Comparison of ENCODE assay signal across 20 mouse cellular contexts in genomic region chr19:18660466-18660865, GRCm38 (mm10). TPM values are rescaled to one million over a fixed set of nuclear protein-coding genes. Genes with fewer than 3 reads are reported as not detected.
DNase-seq lines count a peak whose midpoint lies in the region; ATAC-seq and TF ChIP-seq lines count a peak whose summit lies in the region.
"Had no signal": no experiment of that assay in that cellular context is flagged by ENCODE, and none has a peak within 500 bp of the region (broad histone marks: within the 10 kb centered on the region; RNA-seq: fewer than 3 reads in every experiment).

No protein-coding gene starts in this region.

- 65% methylated on average over 3 of the region's 3 CpGs for whole genome bisulfite sequencing in embryonic facial prominence, embryonic 15.5 days
- WGBS in embryonic facial prominence, embryonic 10.5 days = 89% methylated on average over 3 of the region's 3 CpGs
- WGBS in forebrain, embryonic 14.5 days = 79% methylated on average over 3 of the region's 3 CpGs

- H3K4me2 ChIP-seq in embryonic facial prominence, embryonic 15.5 days (replicated peaks) = no peak overlapping the region
- peak overlapping the region; percentile 7 for H3K4me2 ChIP-seq in myocyte (ENCODE audit: low read depth)
- no peak overlapping the region for H3K4me2 ChIP-seq in forebrain, embryonic 14.5 days (ENCODE audit: low read length)
- H3K4me2 ChIP-seq: embryonic facial prominence, embryonic 13.5 days; forebrain, embryonic 13.5 days had no signal

- H3K9ac ChIP-seq in embryonic facial prominence, embryonic 15.5 days = no peak overlapping the region
- H3K9ac ChIP-seq in forebrain, embryonic 14.5 days (ENCODE audit: low read length) = no peak overlapping the region
- H3K9ac ChIP-seq: embryonic facial prominence, embryonic 13.5 days; forebrain, embryonic 13.5 days had no signal

- TF ChIP-seq CTCF in gastrocnemius, adult 2 months (IDR thresholded peaks at IDR 0.05) = no peak

- no peak for ATAC-seq in embryonic facial prominence, embryonic 15.5 days (ENCODE audit: insufficient number of reproducible peaks, low FRiP score, low TSS enrichment, low read depth)
- no peak for ATAC-seq in forebrain, embryonic 14.5 days
- ATAC-seq: activated CD4-positive, CD25-positive, alpha-beta regulatory T cell, adult 4 months; forebrain, embryonic 13.5 days; forebrain, embryonic 16.5 days; Patski had no signal

- peak overlapping the region; percentile 34; the same call in 1 of the 2 replicates for H3K27ac ChIP-seq in embryonic facial prominence, embryonic 15.5 days (replicated peaks)
- H3K27ac ChIP-seq in embryonic facial prominence, embryonic 10.5 days (replicated peaks) = no peak overlapping the region
- H3K27ac ChIP-seq in gastrocnemius, adult 2 months = peak overlapping the region; percentile 87
- H3K27ac ChIP-seq in forebrain, embryonic 14.5 days (ENCODE audit: low read depth, low read length) = no peak overlapping the region
- H3K27ac ChIP-seq: embryonic facial prominence, embryonic 13.5 days; forebrain, embryonic 13.5 days had no signal

- no peak overlapping the region for H3K4me3 ChIP-seq in embryonic facial prominence, embryonic 15.5 days (replicated peaks)
- no peak overlapping the region for H3K4me3 ChIP-seq in embryonic facial prominence, embryonic 10.5 days
- H3K4me3 ChIP-seq in gastrocnemius, adult 2 months = no peak overlapping the region
- no peak overlapping the region for H3K4me3 ChIP-seq in myocyte
- no peak overlapping the region for H3K4me3 ChIP-seq in forebrain, embryonic 14.5 days (ENCODE audit: low read depth, low read length)
- H3K4me3 ChIP-seq: embryonic facial prominence, embryonic 13.5 days; forebrain, embryonic 13.5 days had no signal

- no peaks in the 10 kb centered on the region for H3K9me3 ChIP-seq in embryonic facial prominence, embryonic 15.5 days (replicated peaks)
- H3K9me3 ChIP-seq in embryonic facial prominence, embryonic 10.5 days = no peaks in the 10 kb centered on the region
- H3K9me3 ChIP-seq in forebrain, embryonic 14.5 days (replicated peaks; ENCODE audit: control insufficient read depth, low read length) = no peaks in the 10 kb centered on the region
- H3K9me3 ChIP-seq: embryonic facial prominence, embryonic 13.5 days; forebrain, embryonic 13.5 days had no signal

- no peaks in the 10 kb centered on the region for H3K36me3 ChIP-seq in embryonic facial prominence, embryonic 15.5 days
- H3K36me3 ChIP-seq in embryonic facial prominence, embryonic 10.5 days (replicated peaks) = no peaks in the 10 kb centered on the region
- H3K36me3 ChIP-seq in myocyte (ENCODE audit: control insufficient read depth, insufficient read depth) = no peaks in the 10 kb centered on the region
- no peaks in the 10 kb centered on the region for H3K36me3 ChIP-seq in forebrain, embryonic 14.5 days (ENCODE audit: control insufficient read depth, insufficient read depth, low read length)
- H3K36me3 ChIP-seq: embryonic facial prominence, embryonic 13.5 days had no signal

- H3K79me2 ChIP-seq in myocyte (ENCODE audit: control insufficient read depth, insufficient read depth) = no peaks in the 10 kb centered on the region

- TF ChIP-seq POLR2A in myocyte (IDR thresholded peaks at IDR 0.05; ENCODE audit: insufficient read length, low read depth) = no peak

- H3ac ChIP-seq in myocyte (ENCODE audit: control insufficient read depth, insufficient read length) = no peak overlapping the region

- intact Hi-C loops in gastrocnemius, adult 2 months (cut with DNase I) = no loop called here

- H3K27me3 ChIP-seq in embryonic facial prominence, embryonic 15.5 days = no peaks in the 10 kb centered on the region
- no peaks in the 10 kb centered on the region for H3K27me3 ChIP-seq in embryonic facial prominence, embryonic 10.5 days (replicated peaks; ENCODE audit: low read depth, poor library complexity, severe bottlenecking)
- H3K27me3 ChIP-seq in myocyte (ENCODE audit: control insufficient read depth, insufficient read depth, insufficient read length) = no peaks in the 10 kb centered on the region
- H3K27me3 ChIP-seq in forebrain, embryonic 14.5 days (replicated peaks; ENCODE audit: control insufficient read depth, insufficient read depth, low read length) = no peaks in the 10 kb centered on the region
- H3K27me3 ChIP-seq: embryonic facial prominence, embryonic 13.5 days; forebrain, embryonic 13.5 days; Patski had no signal

- DNase-seq in embryonic facial prominence, embryonic 10.5 days (ENCODE audit: low spot score) = no peak
- no peak for DNase-seq in gastrocnemius, adult 2 months
- no peak for DNase-seq in gastrocnemius, postnatal 4 days (ENCODE audit: low spot score in 2 of 2)
- DNase-seq in forebrain, embryonic 14.5 days (ENCODE audit: low spot score) = no peak
- DNase-seq in kidney, postnatal 36 days = no peak
- DNase-seq: adrenal gland, adult 8-10 months; adrenal gland, postnatal 14 days; adrenal gland, postnatal 36 days; cerebellum, adult 11-12 months; cerebellum, adult 2 months; cerebellum, adult 9-10 months; cerebellum, postnatal 10 days; cerebellum, postnatal 25 days had no signal

- H3K4me1 ChIP-seq in embryonic facial prominence, embryonic 15.5 days = no peaks in the 10 kb centered on the region
- no peaks in the 10 kb centered on the region for H3K4me1 ChIP-seq in embryonic facial prominence, embryonic 10.5 days
- H3K4me1 ChIP-seq in forebrain, embryonic 14.5 days (ENCODE audit: control insufficient read depth, insufficient read depth, low read length) = no peaks in the 10 kb centered on the region
- H3K4me1 ChIP-seq: embryonic facial prominence, embryonic 13.5 days; forebrain, embryonic 13.5 days had no signal

TF ChIP-seq in myocyte, 11 proteins besides CTCF, POLR2A, EP300 and RAD21:
- TF ChIP-seq SRF (IDR thresholded peaks at IDR 0.05; ENCODE audit: control insufficient read depth, insufficient read length, low read depth) (no peak), CEBPB (IDR thresholded peaks at IDR 0.05; ENCODE audit: insufficient read depth, poor library complexity, severe bottlenecking) (0 out of 2 replicates have a peak, but pooled peaks have one; percentile 50), MYOD1 (IDR thresholded peaks at IDR 0.05; ENCODE audit: control insufficient read depth in 1 of 3, insufficient read length in 2 of 3, low read depth in 2 of 3) (no peak)

RNA-seq across cellular contexts. Expression of gene Carnmt1, which starts 10.1 kb away (rescaled TPM):
- 32.3 and 36.5 TPM in 2 replicates for polyA plus RNA-seq in embryonic facial prominence, embryonic 15.5 days (2015; fragmentation: Nextera tagmentation; extraction: Ambion mirVana)
- 27.8 and 29.9 TPM in 2 replicates for polyA plus RNA-seq in embryonic facial prominence, embryonic 10.5 days (2016; fragmentation: Nextera tagmentation; extraction: Ambion mirVana)
- total RNA-seq in gastrocnemius, adult 2 months (2021) = 100 to 1,000 TPM; 130 to 135 TPM
- total RNA-seq in gastrocnemius, postnatal 4 days (2021) = 10 to 100 TPM; 27.7 to 28.0 TPM
- polyA plus RNA-seq in myocyte (2012; fragmentation: generic; extraction: Trizol) = 6.1 TPM
- 13.8 and 15.1 TPM in 2 replicates for polyA plus RNA-seq in forebrain, embryonic 14.5 days (2014; fragmentation: Nextera tagmentation; extraction: Ambion mirVana)

RNA-seq across cellular contexts. Expression of gene Nmrk1, which starts 28.7 kb away (rescaled TPM):
- 20.0 and 21.0 TPM in 2 replicates for polyA plus RNA-seq in embryonic facial prominence, embryonic 15.5 days (2015; fragmentation: Nextera tagmentation; extraction: Ambion mirVana)
- polyA plus RNA-seq in embryonic facial prominence, embryonic 10.5 days (2016; fragmentation: Nextera tagmentation; extraction: Ambion mirVana) = 8.1 and 8.7 TPM in 2 replicates
- 1 to 10 TPM; 2.8 to 3.3 TPM for total RNA-seq in gastrocnemius, adult 2 months (2021)
- total RNA-seq in gastrocnemius, postnatal 4 days (2021) = 1 to 10 TPM; 5.6 to 5.9 TPM
- polyA plus RNA-seq in myocyte (2012; fragmentation: generic; extraction: Trizol) = 2.0 TPM
- polyA plus RNA-seq in forebrain, embryonic 14.5 days (2014; fragmentation: Nextera tagmentation; extraction: Ambion mirVana) = 2.1 and 2.2 TPM in 2 replicates

RNA-seq across cellular contexts. Expression of gene Ostf1, which starts 28.8 kb away (rescaled TPM):
- polyA plus RNA-seq in embryonic facial prominence, embryonic 15.5 days (2015; fragmentation: Nextera tagmentation; extraction: Ambion mirVana) = 124 and 125 TPM in 2 replicates
- 35.0 and 37.0 TPM in 2 replicates for polyA plus RNA-seq in embryonic facial prominence, embryonic 10.5 days (2016; fragmentation: Nextera tagmentation; extraction: Ambion mirVana)
- total RNA-seq in gastrocnemius, adult 2 months (2021) = 10 to 100 TPM; 20.6 to 21.6 TPM
- total RNA-seq in gastrocnemius, postnatal 4 days (2021) = 10 to 100 TPM; 39.9 to 42.2 TPM
- 119 TPM for polyA plus RNA-seq in myocyte (2012; fragmentation: generic; extraction: Trizol)
- 39.7 and 40.6 TPM in 2 replicates for polyA plus RNA-seq in forebrain, embryonic 14.5 days (2014; fragmentation: Nextera tagmentation; extraction: Ambion mirVana)

RNA-seq across cellular contexts. Expression of gene D030056L22Rik, which starts 52.5 kb away (rescaled TPM):
- polyA plus RNA-seq in embryonic facial prominence, embryonic 15.5 days (2015; fragmentation: Nextera tagmentation; extraction: Ambion mirVana) = 26.3 and 28.3 TPM in 2 replicates
- 33.7 and 34.3 TPM in 2 replicates for polyA plus RNA-seq in embryonic facial prominence, embryonic 10.5 days (2016; fragmentation: Nextera tagmentation; extraction: Ambion mirVana)
- total RNA-seq in gastrocnemius, adult 2 months (2021) = 1 to 10 TPM; 3.4 to 3.7 TPM
- 1 to 10 TPM; 4.8 TPM for total RNA-seq in gastrocnemius, postnatal 4 days (2021)
- polyA plus RNA-seq in myocyte (2012; fragmentation: generic; extraction: Trizol) = 10.4 TPM
- polyA plus RNA-seq in forebrain, embryonic 14.5 days (2014; fragmentation: Nextera tagmentation; extraction: Ambion mirVana) = 84.1 and 86.4 TPM in 2 replicates

Comparison
In these comparisons a context has a peak if more than half of its experiments do, and no peak if none do; other contexts are left out.
1. H3K27ac ChIP-seq: peak in embryonic facial prominence, embryonic 15.5 days (single experiment) and gastrocnemius, adult 2 months (single experiment); none in embryonic facial prominence, embryonic 10.5 days (single experiment) and forebrain, embryonic 14.5 days (single experiment).